Mouse (Mus musculus) heart, adult 8-10 months (tissue): ENCODE data around the gene Snapc5. TPM values are rescaled to one million over a fixed set of nuclear protein-coding genes. Genes with fewer than 3 reads are reported as not detected.
"Not testable (repeated sequence)": the region's sequence is repeated elsewhere in the genome, so short reads cannot be mapped to it uniquely, and the experiment has no call there.

Source experiments
- DNase-seq: peaks from one replicate; pipeline ENCODE4 v3.0.0; 2022; ENCODE audit warnings: low spot score
- total RNA-seq, 4 experiments: library from RNA; stranded (reverse); gene quantifications; 2 replicates each; pipeline ENCODE4 v1.2.4; 2022

The Snapc5 gene
- total RNA-seq: 10 to 100 TPM; 19.0 to 28.0 (median 23.1) TPM

DNA sequence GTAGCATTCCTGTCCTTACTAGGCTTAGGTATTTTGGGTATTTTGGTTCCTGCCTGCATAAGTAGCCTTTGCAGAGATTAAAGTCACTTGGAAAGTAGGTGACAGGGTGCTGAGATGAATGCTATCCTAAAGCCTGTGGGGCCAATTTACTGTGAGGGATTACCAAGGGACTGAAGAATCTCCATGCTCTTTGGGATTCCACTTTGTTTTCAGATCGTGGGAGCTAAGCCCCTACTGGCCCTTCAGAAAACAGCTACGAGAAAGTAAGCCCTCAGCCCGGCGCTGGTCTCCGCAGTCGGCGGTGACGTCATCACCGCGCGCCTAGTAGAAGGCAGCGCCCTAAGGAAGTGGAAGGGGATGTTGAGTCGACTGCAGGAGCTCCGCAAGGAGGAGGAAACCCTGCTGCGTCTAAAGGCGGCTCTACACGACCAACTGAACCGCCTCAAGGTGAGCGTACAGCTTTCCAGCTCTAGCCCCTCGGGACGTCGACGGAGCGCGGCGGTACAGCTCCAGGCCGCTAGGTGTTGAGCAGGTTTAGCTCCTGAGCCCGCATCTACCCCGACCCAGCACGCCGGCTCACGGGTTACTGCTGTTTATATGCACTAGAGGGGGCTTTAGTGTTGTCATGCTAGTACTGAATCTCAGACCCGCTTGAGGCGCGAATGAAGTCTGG is at the start of gene Snapc5:
Gene Snapc5, plus strand, starts transcription at position 301 of the 673 bp plus-strand sequence.
- DNase-seq: peak; percentile 85

DNA sequence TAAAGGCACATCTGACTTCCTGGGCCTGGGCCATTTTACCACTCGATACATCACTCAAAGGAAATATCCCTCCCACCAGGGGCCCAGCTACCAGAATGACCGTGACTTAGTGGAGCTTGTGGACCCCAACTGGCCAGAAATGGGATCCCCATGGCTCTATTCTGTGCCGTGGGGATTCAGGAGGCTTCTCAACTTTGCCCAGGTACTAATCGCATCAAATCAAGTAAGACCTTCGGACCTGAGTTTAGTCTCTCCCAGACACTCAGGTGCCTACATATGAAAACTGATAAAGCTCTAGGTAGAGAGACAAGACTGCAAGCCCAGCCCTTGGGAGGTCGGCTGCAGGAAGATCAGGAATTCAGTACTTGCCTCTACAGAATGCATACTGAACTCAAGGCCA is 47.5 kb upstream of the Snapc5 start:
- DNase-seq: no peak

DNA sequence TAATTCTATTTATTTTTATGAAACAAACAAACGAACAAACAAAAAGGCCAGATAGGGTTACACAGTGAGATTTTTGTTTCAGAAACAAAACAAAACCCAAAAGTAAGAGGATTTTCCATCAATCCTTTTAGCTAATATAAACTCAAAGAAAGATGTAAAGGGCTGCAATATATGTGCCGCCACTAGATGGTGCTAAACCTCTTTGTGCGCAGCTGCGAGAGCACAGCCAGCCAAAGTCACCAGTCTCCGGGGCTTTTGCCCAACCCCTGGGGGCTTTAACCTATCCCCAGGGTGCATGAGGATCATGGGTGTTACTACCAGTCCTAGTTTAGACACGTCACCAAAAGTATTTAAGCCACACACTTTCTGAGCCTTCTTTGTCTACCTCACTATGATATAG is 40.2 kb upstream of the Snapc5 start:
- DNase-seq: peak; percentile 31

DNA sequence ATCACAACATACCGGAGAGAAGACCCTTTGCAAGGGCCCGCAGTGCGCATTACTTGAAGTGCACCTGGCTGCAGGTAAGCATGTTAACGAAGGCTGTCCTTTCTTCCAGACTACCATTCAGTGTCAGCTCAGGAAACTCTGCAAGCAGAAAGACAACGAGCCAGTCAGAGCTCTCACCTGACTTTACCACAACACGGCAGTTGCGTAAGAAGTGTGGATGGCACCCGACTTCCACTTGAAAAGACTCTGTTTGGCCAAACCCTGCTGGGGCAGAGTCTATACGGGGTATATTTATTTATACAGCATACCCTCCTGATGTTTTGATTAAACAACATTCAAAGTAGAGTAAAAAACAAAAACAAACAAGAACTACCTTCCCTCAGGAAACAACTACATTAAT is 39.2 kb upstream of the Snapc5 start:
- no peak for DNase-seq

DNA sequence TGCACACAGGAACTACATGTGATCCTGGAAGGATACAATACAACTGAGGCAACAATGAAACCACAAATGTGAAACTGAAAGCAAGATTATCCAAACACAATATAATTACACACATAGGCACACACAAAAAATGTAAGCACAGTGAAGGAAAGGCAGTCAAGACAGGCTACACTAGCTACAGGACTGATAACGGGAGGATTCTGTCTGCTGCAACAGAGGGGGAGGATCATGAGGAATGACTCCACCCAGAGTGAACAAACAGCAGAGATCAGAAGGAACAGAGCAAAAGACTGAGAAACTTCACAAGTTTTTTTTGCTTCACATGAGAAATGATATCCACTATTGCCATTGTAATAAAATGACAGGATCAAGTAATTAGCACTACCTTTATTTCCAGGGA is 22.4 kb upstream of the Snapc5 start:
- DNase-seq: no peak

DNA sequence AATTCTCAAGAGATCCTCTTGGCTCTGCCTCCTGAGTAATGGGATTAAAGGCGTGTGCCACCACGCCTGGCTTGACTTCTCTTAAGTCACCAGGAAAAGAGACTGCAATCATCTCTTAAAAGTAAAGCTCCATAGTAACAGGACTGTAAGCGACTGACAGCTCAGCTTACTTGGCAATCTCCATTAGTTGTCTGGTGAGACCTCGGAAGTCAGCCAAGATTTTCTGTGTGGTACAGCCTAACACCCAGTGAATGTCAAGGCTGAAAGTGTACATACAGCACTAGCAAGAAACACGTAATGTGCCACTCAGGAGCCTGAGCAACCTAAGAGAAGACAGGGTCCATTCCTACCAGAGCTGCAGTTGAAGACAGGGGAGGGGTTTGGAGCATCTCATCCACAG is 18.6 kb upstream of the Snapc5 start:
- DNase-seq: no peak

DNA sequence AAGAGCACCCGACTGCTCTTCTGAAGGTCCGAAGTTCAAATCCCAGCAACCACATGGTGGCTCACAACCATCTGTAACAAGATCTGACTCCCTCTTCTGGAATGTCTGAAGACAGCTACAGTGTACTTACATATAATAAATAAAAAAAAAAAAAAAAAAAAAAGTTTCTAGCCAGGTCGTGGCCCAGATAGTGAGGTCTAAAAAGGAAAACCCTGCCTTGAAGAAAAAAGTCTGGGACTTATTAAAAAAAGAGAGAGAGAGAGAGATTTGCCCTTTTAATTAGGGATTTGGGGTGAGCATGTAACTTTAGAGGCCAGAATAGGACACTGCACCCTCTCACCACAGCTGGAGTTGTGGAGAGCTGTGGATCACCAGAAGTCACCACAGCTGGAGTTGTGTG is 9.1 kb upstream of the Snapc5 start:
- not testable (repeated sequence) for DNase-seq

DNA sequence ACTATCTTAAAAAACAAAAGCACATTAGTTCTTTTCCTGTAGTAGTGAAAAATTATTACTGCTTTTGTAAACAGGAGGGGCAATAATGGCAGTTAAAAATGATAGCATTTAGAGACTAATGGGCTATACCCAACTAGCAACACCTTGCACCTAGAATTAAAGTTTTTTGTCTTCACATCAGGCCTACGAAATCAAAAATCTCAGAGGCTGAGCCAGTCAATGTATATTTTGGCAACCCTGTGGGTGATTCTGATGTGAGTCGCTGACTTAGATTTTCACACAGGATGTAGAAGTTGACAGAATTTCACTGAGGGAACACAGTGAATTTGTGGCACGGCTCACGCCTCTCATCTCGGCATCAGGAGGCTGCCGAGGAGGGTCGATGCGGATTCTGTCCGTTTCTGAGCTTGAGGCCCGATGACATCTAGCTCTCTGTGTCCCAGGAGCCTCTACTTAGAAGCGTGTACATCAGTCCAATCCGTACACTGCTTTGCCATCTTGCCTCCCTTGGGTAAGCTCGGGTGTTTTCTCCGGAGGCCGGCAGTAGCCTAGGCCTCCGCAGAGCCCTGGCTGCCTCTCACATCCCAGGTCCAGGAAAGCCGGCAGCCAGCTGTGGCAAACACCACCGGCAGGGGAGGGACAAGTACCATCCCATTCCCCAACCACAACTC is 6.8 kb upstream of the Snapc5 start:
- no peak for DNase-seq

DNA sequence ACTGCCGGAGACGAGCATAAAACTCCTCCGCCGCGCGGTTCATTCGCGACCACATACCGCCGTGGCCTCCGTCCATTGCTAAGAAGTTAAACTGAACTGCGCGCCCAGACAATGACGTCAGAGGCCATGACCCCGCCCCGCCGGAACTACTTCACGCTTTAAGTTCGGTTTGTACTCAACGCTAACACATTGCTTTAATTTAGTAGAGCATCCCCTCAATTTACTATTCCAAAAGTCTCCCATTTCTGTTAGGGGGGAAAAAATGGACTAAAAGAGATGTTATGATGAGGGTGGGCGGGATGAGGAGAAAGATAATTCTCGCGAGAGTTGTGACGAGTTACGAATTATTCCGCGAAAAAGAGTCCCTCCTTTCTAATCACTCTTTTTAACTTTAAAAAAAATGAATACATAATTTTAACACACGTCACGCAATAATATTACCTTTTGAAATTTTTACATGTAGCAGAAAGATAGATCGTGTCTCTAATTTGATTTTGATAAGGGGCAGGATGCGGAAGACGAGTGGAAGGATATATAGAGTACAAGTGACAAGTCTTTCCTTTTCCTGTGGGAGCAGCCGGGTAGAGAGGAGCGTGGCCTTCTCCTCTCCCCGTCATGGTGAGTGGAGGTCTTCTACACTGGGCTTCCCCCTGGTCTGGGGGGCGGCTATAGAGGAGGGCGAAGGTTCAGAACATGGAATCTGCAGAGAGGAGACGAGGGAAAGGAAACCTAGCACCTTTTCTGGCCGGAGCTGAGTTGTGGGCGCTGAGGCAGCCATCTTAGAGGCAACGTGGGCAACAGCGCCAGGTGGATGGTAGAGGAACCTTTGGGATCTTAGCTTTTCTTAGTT is 6.0 kb upstream of the Snapc5 start, which contains the start of the genes Zwilch and Rpl4:
Gene Zwilch, minus strand, starts transcription at position 289 of the 850 bp plus-strand sequence.
Gene Rpl4, plus strand, starts transcription at position 560 of the 850 bp plus-strand sequence.
- DNase-seq: peak; percentile 88

DNA sequence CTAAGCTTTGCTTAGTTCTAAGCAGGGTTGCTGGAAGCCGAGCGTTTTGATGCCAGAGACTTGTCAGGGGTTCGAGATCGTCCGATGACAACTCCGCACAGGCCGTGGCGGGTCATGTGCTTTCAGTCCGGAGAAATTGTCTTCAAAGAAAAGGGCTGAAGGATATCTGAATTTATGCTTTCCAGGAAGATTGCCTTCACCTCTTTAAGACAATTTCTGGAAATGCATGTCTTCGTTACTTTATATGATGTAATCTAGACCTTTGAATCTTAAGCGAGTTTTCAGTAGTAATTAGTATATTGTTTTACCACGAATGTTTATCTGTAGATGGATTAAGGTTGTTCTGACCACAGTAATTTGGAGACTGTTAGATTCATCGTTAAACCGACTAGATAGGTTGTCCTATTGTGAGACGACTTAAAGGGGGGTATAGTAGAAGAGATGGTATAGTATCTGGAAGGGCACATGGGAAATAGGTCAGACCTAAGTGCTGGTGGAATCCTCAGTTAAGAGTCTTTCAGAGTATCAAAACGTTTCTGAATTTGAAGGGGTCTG is 5.3 kb upstream of the Snapc5 start:
- no peak for DNase-seq

DNA sequence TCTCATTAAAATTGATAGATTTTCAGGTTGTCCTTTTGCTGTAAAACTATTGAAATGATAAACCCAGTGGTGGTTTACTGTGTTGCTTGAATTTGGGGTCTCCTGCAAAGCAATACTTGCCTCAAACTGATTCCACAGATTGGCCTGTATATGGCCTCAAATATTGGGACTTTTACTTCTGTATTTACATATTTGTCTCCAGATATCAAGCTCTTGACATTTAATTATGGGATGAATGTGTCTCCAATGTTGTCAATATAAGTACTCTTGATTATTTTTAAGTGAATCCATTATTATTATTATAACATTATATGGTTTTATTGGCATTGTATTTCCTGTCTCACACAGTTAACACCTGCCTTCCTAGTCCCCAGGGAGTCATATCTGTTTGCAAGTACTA is 4.7 kb upstream of the Snapc5 start:
- DNase-seq: no peak

DNA sequence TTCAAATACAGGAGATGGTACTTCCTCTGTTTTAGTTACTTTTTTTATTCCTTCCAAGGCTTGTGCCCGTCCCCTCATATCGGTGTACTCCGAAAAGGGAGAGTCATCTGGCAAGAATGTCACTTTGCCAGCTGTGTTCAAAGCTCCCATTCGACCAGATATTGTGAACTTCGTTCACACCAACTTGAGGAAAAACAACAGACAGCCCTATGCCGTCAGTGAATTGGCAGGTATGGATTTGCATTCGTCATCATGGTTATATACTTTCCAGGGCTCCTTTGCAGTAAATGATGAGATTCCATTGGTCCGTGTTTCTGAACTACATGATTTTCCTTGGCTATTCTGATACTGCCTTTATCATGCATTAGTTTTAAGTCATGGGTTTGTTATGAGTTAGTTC is 4.3 kb upstream of the Snapc5 start:
- DNase-seq: no peak

DNA sequence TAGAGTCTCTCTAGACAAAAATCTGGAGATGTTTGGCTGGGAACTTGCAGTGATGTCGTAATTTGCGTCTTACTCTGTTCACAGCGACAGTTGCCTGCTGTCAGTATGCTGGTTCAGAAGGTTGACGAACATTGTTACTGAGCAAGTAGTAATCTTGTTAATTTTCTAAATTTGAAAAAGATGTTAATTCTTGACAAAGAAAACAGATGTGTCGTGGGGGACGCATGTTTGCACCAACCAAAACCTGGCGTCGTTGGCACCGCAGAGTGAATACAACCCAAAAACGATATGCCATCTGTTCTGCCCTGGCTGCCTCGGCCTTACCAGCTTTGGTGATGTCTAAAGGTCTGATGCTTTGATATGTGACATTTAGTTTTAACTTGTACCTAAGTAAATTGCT is 3.7 kb upstream of the Snapc5 start:
- no peak for DNase-seq

DNA sequence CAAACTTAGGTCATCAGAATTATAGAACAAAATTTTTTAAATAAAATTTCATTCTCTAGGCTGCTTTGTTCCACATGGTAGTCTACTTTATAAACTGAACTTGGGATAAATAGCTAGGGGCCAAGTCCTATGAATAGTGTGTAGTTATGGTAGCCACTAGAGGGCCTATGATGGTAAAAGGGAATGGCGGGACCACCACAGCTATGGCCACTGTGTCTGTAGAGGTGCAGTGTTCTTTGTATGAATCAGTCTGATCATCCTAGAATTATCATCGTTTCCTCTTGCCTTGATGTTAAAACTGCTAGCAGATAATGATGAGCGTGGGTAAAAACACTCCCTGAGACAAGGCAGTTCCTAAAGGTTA is 482 bp upstream of the Snapc5 start:
- no peak for DNase-seq

DNA sequence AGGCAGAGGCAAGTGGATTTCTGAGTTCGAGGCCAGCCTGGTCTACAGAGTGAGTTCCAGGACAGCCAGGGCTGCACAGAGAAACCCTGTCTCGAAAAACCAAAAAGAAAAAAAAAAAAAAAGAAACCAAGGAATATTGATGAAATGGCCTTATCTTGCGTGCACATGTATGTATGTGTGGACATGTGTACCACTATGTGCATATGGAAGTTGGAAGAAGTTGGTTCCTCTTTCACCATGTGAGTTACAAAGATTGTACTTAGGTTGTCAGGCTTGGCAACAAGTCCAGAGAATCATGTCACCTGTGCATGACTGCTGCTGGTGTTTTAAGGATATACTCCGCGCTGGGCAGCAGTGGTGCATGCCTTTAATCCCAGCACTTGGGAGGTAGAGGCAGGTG is 4.2 kb downstream of the Snapc5 start:
- not testable (repeated sequence) for DNase-seq

DNA sequence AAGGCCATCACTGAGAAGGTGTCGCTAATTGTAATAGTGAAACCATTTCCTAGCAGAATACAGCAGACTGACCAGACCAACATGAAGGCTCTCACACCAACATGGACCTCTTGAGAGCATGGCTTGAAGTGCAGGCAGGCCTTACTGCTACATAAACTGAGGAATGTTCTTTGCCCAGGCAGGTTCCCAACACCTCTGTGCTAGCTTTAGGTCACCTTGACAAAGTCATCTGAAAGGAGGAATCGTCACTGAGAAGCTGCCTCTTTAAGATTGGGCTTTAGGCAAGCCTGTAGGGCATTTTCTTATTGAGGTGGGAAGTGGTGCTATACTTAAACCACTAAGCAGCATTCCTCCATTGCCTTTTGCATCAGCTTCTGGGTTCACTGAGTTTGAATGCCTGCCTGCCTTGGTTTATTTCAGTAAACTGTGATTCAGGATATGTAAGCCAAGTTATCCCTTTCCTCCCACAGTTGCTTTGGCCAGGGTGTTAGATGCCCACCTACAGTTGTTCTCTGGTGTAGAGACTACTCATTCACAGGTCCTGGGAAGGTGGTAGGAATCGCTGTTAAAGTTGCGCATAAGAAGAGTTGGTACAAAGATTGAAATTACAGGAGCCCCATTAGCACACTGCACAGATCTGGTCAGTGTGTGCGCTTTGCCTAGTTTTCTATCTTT is 5.2 kb downstream of the Snapc5 start:
- no peak for DNase-seq

DNA sequence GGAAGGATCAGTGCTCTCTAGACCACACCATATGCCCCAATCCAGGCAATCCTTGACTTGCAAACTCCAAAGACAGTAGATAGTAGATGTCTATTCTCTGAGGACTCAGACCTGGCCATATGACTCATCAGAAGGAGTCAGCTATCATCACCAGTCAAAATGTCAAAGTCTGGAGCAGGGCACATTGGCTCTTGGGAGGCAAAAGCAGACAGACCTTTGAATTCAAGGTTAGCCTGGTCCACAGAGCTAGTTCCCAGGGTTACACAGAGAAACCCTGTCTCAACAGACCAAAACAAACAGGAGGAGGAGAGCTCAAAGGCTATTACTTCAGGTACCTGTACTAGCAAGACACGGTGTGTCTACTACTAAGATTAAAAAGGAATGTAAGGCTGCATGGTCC is 14.8 kb downstream of the Snapc5 start:
- DNase-seq: no peak

DNA sequence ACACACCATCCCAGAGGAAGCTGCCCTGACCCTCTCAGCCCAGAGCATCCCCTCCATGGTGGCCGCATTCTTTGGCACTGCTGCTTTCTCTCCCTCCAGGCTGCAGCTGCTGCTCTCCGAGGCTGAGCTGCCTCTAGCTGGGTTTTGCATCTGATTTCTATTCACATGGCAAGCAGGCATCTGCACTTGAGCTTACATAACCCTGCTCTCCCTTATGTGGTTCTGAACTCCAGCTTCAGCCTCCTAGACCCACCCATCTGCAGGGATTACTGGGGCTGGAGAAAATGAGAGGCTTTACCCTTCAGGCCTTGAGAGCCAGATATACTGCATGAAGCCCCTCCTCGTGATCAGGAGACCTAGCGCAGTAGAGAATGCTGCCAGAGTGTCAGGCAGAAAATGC is 16.5 kb downstream of the Snapc5 start:
- DNase-seq: no peak

DNA sequence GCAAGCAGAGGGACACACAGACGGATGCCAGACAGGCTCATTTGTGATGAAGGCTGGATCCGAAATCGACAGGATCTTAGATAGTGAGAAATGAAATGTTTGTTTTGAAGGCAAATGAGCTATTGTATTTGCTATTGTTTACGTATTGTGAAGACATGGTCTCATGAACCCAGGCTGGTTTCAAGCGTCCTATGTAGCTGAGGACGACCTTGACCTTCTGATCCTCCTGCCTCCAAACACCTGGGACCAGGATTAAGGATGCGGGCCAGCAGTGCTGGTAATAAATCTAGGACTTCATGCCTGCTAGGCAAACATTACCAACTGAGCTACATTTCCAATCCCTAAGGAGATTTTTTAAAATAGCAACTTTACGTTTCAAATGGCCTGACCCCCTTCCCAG is 18.4 kb downstream of the Snapc5 start:
- no peak for DNase-seq

DNA sequence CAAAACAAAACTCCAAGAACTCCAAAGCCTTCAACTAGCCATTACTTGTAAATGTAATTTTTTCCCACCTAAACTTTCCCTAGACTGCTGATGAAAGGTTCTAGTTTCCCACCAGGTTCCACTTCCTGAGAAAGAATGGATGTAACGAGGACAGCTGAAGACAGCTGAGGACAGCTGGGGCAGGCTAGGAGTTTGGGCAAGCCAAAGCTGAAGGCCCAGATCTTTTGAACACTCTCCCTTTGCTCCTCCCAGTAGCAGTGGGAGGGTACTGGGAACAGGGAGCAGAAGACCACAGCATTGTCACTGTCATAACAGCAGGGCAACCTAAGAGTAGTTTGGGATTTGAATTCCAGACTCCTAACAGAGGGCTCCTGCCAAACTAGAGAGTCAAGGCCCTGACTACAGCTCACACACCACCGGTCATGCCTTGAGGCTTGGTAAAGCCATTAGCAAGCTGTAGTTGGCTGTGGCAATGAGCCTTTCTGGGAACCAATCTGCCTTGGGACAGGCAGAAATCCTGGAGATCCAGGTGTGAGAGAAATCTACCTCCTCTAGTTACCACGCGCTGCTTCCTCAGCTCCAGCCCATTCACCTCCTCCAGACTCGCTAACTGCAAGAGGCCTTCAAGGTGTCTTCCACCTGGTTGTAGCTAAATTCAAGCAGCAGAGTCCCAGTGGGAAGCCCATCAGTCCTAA is 19.1 kb downstream of the Snapc5 start:
- DNase-seq: no peak
